Mouse (Mus musculus) hematopoietic stem cell, adult 5-6 weeks (primary cell): ENCODE data around the gene Gm10642. TPM values are rescaled to one million over a fixed set of nuclear protein-coding genes. Genes with fewer than 3 reads are reported as not detected.

Experiments used
- ATAC-seq, 2 experiments: fragments of 125-278 bp in 1 of 2; replicated peaks in 1 of 2; 2 replicates each; pipeline ENCODE4 v1.8.0; 2016 to 2017; ENCODE audit warnings: inconsistent platforms in 2 of 2, mild to moderate bottlenecking in 2 of 2, moderate number of reproducible peaks in 2 of 2, low read depth in 1 of 2, moderate TSS enrichment in 1 of 2; ENCODE audit not compliant: low FRiP score in 2 of 2, poor library complexity in 2 of 2, severe bottlenecking in 2 of 2, insufficient read depth in 1 of 2, low TSS enrichment in 1 of 2
- total RNA-seq: library from RNA; stranded (forward); fragments of 172-1452, 232-1000 nt; gene quantifications from 2 replicates; pipeline ENCODE4 v1.2.3, GENCODE M21; 2017

Gene Gm10642
- 0.13 TPM in 1 of 2 replicates, not detected in the other for total RNA-seq

DNA sequence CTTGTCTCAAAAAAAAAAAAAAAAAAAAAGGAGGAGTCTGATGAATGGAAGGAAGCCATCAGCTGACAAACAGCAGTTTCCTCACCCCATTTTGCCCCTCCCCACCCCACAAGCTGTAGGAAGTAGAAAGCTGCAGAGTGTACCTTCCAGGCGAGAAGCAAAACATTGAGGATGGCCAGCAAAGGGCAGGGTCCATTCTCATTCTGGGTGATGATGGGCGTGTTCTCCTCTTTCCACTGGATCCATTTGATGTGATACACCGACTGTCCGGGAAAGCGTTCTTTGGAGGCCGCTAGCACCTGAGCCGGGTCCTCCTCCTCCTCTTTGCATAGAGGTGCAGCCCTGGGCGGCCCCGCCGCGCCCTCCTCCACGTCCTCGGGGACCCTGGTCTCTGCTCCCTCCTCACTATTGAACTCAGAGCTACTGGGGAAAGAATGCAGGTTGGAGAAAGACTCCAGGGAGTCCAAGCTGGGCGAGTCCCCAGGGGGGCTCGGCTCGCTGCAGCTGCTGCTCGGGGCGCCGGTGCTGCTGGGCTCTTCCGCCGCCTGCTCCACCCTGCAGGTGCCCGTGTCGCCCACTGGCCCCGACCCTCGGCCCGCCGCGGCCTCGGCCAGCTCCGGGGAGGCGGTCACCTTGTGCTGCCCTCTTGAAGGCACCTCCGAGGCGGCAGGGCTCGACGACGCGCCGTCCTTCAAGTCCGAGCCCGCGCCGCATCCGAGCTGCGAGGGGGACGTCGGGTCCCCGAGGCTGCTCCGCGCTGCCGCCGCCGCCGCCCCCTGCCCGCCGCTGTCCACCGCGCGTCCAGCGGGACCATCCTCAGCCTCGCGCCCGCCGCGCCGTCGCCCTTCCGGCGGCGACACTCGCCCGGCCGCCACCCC is at the start of gene Gm10642:
TSS of gene Gm10642 (plus strand) at position 122 of the 878 bp plus-strand sequence.
- peak; percentile 48 to 57; a peak in 2 of 4 replicates for ATAC-seq

DNA sequence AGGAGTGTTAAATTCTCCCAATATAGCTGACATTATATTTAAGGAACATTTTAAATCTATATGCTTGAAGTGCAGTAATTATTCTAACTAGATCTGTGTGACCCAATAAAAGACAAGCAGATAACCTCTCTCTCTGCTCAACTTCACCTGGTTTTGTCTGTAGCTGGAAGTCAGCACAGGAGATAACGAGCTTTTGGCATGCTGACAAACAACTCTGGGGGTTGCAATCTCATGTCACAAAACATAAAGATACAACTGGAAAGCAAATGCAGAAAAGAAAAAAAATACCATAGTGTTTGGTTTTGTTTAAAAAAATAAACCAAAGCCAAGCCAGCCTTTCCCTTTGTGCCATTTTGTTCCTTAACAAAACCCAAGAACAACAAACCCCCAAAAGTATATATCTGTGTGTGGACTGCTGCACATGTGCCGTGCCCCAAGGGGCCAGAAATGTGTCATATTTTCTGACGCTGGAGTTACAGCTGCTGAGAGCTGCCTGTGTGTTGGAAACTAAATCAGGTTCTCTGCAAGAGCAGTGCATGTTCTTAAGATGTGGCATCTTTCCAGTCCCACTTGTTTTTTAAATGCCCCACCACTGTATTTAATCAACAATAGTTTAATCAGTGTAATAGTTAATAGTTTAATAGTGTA is 44.9 kb upstream of the Gm10642 start:
- no peak for ATAC-seq

- no peak for ATAC-seq
These were observed 26.3 kb upstream of the Gm10642 start for GRCm38 (mm10) chr9:70629711-70630110.

DNA sequence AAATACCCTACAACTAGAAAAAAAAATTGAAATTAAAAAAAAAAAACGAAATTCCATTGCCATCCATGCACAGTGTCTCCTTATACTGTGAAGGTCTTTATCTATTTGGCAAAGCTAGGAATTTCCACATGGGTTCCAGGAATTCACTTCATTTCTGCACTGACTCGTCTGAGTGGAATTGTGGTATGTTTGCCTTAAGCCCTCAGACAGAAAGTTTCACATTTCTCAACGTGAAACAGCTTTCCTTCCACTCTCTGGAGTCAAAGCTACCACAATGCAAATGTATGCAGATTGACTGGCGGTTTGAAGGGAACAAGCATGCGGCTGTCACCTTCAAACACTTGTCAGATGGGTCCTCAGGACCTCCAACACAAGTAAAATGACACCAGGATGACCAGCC is 24.4 kb upstream of the Gm10642 start:
- ATAC-seq = no peak

DNA sequence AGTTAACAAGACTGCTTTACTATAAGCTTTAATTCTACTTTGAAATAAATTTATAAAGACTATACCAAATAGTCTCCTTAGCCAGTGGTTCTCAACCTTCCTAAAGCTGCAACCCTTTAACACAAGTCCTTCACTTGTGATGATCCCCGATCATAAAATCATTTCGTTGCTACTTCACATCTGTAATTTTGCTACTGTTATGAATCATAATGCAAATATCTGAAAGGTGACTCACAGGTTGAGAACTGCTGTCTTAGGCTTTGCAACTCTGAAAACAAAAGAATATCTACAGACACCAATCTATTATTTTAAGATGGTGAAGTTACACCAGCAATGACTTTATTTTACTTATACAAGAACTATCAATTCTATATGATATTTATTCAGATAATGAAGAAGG is 19.3 kb upstream of the Gm10642 start:
- ATAC-seq = no peak

- no peak for ATAC-seq
These were observed 5.8 kb upstream of the Gm10642 start for GRCm38 (mm10) chr9:70650260-70650659.

GRCm38 (mm10) chr9:70650994-70651393 is 5.1 kb upstream of the Gm10642 start:
- no peak for ATAC-seq

GRCm38 (mm10) chr9:70652221-70652620 is 3.8 kb upstream of the Gm10642 start:
- no peak for ATAC-seq

DNA sequence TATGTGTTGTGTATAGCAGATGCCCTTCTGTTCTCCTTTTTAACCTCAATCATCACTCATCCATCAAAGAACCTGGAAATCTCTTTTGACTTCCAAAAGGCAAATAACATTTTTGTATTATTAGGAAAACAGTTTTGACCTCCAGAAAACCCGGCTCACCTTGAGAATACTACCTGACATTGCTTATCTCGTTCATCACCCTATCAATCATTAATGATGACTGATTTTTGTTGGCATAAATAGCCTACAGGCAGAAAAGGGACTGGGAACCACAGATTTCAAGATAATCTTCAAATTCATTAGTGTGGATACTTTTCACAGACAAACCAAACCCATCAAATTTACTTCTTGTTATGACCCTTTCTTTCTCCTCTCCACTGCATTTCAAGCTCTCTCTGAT is 2.2 kb upstream of the Gm10642 start:
- ATAC-seq = no peak

- ATAC-seq = no peak
These were observed 1.6 kb upstream of the Gm10642 start for GRCm38 (mm10) chr9:70654496-70654895.

DNA sequence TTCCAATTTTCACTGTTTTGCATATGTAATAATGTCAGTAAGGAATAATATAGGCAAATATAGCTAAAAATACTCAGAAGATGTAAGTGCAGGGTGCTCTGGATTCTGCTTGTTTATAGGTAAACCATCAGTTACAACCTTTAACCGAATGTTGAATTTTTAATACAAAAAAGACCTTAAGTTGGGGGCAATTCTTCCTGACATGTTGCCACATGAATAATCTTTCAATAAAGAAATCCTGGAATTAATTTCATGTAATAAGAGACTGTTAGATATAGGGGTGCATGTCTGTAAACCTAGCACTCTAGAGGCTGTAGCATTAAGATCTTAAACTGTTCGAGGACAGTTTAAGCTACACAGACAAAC is 304 bp upstream of the Gm10642 start:
- ATAC-seq = no peak

- peak; percentile 91 to 96 for ATAC-seq
These were observed 1.2 kb downstream of the Gm10642 start, which contains the start of gene Mindy2 for GRCm38 (mm10) chr9:70657013-70657967. Mindy2 (minus strand) TSS chr9:70657174.

GRCm38 (mm10) chr9:70658266-70658665 is 2.2 kb downstream of the Gm10642 start:
- ATAC-seq = no peak

GRCm38 (mm10) chr9:70664847-70665246 is 8.8 kb downstream of the Gm10642 start:
- ATAC-seq = no peak

- no peak for ATAC-seq
These were observed 9.5 kb downstream of the Gm10642 start for GRCm38 (mm10) chr9:70665372-70666145.

DNA sequence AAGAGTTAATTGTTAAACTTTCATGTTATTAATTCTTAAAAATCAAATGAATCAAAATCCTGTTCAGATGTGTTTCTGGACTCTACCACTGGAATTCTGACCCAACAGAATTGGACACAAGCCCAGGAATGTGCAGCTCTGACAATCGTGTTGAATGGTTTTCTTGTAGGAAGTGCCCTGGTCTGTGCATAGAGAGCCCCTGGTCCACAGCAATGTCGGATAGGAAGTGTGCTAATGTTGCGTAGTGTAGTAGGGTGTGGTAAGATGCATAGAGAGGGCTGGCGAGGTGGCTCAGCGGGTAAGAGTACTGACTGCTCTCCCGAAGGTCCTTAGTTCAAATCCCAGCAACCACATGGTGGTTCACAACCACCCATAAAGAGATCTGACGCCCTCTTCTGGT is 10.8 kb downstream of the Gm10642 start:
- ATAC-seq = peak in 1 of 2 experiments; percentile 36; a peak in 1 of 4 replicates

GRCm38 (mm10) chr9:70668048-70668447 is 12.0 kb downstream of the Gm10642 start:
- no peak for ATAC-seq
